Mouse (Mus musculus) embryonic stem cell, embryonic (primary cell): ENCODE measurements around the gene Polr2g.

Experiments
- CTCF ChIA-PET, 4 experiments: fragments of 300-600 bp in 2 of 4; fragments of 350-600 bp in 2 of 4; sonication (Branson Sonifier 250); formaldehyde crosslinking; loops; one replicate each; lab custom pipeline; 2022; ENCODE audit warnings: inconsistent platforms in 2 of 4; lab: Charles Lee
- POLR2A ChIA-PET, 4 experiments: fragments of 300-600 bp in 2 of 4; fragments of 350-600 bp in 2 of 4; sonication (Branson Sonifier 250); formaldehyde crosslinking; loops; one replicate each; lab custom pipeline; 2022; ENCODE audit warnings: antibody characterized with exemption in 4 of 4, inconsistent platforms in 1 of 4; lab: Charles Lee

Polr2g gene

GRCm38 (mm10) chr19:8822696-8823095 is 24.3 kb upstream of the Polr2g start:
- CTCF ChIA-PET, result no interaction called here

GRCm38 (mm10) chr19:8821146-8821545 is 22.8 kb upstream of the Polr2g start:
- ChIA-PET POLR2A (interaction anchor here in 3 of 4 experiments (0.6 to 21.0 kb wide), 37 partner anchors 9 to 1422 kb away, joined by 3 to 271 read pairs (median 16); partner anchors contain the start of genes 1700092M07Rik (in 2 of the 3), AC129217.1 (in 2 of the 3), Eef1g (in 2 of the 3) and Gng3 (in 2 of the 3)), CTCF (interaction anchor here in 1 of 4 experiments (0.7 kb wide), 1 partner anchor 11 kb away, joined by 3 read pairs; no protein-coding TSS in a partner anchor)

More at GRCm38 (mm10) chr19:8822696-8823095, 24.3 kb upstream of the Polr2g start:
- POLR2A ChIA-PET, result interaction anchor here in 3 of 4 experiments (0.6 to 3.7 kb wide), 37 partner anchors 9 to 145 kb away, joined by 3 to 24 read pairs (median 4); partner anchors contain the start of genes Eef1g (in 2 of the 3), Gng3 (in 2 of the 3), Taf6l (in 2 of the 3) and Bscl2 (in 1 of the 3)

GRCm38 (mm10) chr19:8820424-8820956 is 22.1 kb upstream of the Polr2g start:
- CTCF ChIA-PET, result interaction anchor here in 2 of 4 experiments (0.6 to 1.4 kb wide), 3 partner anchors 11 to 102 kb away, joined by 3 to 5 read pairs (median 3); no protein-coding TSS in a partner anchor

GRCm38 (mm10) chr19:8819596-8820423 is 21.4 kb upstream of the Polr2g start, which contains the start of gene Hnrnpul2:
TSS of gene Hnrnpul2 (plus strand) at chr19:8820010.
- POLR2A ChIA-PET, result interaction anchor here (0.6 to 21.0 kb wide), 134 partner anchors 8 to 1447 kb away, joined by 3 to 271 read pairs (median 5); partner anchors contain the start of genes Eef1g (in 4 of the 4), 1810009A15Rik (in 3 of the 4), AC129217.1 (in 3 of the 4) and Gm49416 (in 3 of the 4)
- CTCF ChIA-PET, result interaction anchor here in 2 of 4 experiments (0.6 to 1.6 kb wide), 7 partner anchors 10 to 106 kb away, joined by 3 to 6 read pairs (median 4); partner anchors contain the start of genes Taf6l (in 1 of the 2) and Zbtb3 (in 1 of the 2)

More at GRCm38 (mm10) chr19:8820424-8820956, 22.1 kb upstream of the Polr2g start:
- POLR2A ChIA-PET, result interaction anchor here (0.6 to 21.0 kb wide), 75 partner anchors 10 to 288 kb away, joined by 3 to 271 read pairs (median 10); partner anchors contain the start of genes AC129217.1 (in 3 of the 4), Eef1g (in 3 of the 4), Polr2g (in 3 of the 4) and Slc3a2 (in 3 of the 4)

DNA sequence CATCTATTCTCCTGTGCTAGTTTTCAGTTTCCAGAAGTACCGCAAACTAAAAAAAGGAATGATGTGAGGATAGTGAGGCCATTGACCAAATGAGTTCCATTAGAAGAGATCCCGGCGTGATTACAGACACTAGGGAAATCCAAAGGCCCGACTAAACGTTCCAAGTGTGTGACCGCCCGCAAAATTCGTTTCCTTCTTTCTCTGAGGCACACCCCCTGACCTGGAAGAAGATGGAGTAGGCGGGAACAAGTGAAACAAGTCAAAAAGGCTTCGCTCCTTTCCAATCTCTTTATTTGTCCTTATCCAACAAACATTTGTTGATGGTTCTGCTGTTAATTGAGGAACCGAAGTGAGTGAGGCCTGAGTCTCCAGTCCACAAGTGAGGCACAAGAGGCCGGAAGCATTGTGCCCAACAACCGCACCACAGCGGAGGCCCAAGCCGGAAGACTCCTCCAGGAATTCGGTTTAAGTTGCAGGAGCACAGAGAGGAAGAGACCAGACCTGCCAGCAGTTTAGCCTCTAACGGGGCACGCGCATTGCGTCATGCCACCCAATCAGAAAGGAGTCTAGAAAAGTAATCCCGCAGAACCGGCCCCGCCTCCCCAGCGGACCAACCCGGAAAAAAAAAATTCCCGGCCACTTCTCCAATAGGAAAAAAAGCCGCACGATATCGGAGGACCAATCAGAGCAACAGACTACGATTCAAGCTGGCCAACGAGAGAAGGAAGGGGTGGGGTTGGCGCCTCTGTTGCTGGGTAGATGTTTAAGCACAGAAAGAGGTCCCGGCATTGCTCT is 20.6 kb upstream of the Polr2g start, which contains the start of gene Ttc9c:
TSS of gene Ttc9c (minus strand) at position 533 of the 795 bp plus-strand sequence.
- ChIA-PET POLR2A (interaction anchor here (0.6 to 21.0 kb wide), 137 partner anchors 9 to 1448 kb away, joined by 3 to 271 read pairs (median 5); partner anchors contain the start of genes Eef1g (in 4 of the 4), Taf6l (in 4 of the 4), 1810009A15Rik (in 3 of the 4) and AC129217.1 (in 3 of the 4)), CTCF (interaction anchor here in 2 of 4 experiments (0.9 to 1.6 kb wide), 6 partner anchors 9 to 106 kb away, joined by 3 to 6 read pairs (median 4); partner anchors contain the start of genes Taf6l (in 1 of the 2) and Zbtb3 (in 1 of the 2))

DNA sequence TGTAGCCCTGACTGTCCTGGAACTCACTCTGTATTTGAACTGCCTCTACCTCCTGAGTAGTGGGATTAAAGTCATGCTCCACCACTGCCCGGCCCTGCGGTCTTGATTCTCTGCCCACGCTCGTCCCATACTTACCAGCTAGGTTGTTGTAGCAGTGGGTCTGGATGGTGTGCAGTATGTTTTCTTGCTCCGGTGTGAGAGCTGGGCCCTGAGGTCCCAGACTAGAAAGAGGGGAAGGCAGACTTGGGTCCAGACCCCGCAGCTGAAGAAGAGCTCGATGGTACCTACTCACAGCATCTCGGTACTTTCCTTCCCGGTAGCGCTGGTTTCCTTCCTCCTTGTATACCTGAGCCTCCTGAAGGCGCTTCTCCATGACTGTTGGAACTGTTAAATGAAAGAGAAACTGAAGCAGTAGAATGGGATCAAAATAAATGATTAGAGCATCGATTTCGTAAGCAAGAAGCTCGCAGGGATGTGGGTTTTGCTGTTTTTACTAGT is 20.0 kb upstream of the Polr2g start:
- ChIA-PET POLR2A (interaction anchor here in 3 of 4 experiments (0.6 to 21.0 kb wide), 50 partner anchors 9 to 287 kb away, joined by 3 to 271 read pairs (median 12); partner anchors contain the start of genes 1810009A15Rik (in 3 of the 3), Gm49416 (in 3 of the 3), Slc3a2 (in 3 of the 3) and Taf6l (in 3 of the 3)), CTCF (interaction anchor here in 2 of 4 experiments (0.6 to 1.6 kb wide), 2 partner anchors 13 to 75 kb away, joined by 4 to 5 read pairs; no protein-coding TSS in a partner anchor)

- ChIA-PET CTCF (interaction anchor here in 1 of 4 experiments (1.5 kb wide), 1 partner anchor 15 kb away, joined by 4 read pairs; the partner anchor contains the start of gene Zbtb3), POLR2A (interaction anchor here in 3 of 4 experiments (0.7 to 21.0 kb wide), 25 partner anchors 9 to 158 kb away, joined by 3 to 271 read pairs (median 4); partner anchors contain the start of genes Nxf1 (in 2 of the 3), Taf6l (in 2 of the 3), Zbtb3 (in 2 of the 3) and 1810009A15Rik (in 1 of the 3))
Measured at GRCm38 (mm10) chr19:8817001-8817400, 18.6 kb upstream of the Polr2g start.

DNA sequence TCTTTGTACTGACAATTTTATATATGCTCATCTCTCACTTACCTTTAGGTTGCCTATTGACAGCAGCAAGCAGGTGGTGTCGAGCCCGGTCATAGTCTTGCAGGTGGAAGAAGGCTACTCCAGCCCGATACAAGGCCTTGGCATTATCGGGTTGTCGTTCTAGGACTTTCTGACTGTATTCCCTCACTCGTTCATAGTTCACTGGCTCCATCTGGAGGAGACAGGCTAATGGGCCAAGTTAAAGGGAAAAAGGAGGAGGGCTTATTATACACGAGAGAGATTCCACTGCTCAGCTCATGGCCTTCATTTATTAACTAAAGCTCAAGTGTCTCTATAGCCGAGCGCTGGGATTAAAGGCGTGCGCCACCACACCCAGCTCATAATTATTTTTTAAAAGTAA is 17.4 kb upstream of the Polr2g start:
- ChIA-PET POLR2A (interaction anchor here in 3 of 4 experiments (0.6 to 21.0 kb wide), 22 partner anchors 9 to 151 kb away, joined by 3 to 271 read pairs (median 4); partner anchors contain the start of genes Eef1g (in 2 of the 3), Slc3a2 (in 2 of the 3), Taf6l (in 2 of the 3) and 1810009A15Rik (in 1 of the 3)), CTCF (interaction anchor here in 3 of 4 experiments (0.6 to 1.5 kb wide), 3 partner anchors 13 to 95 kb away, joined by 3 to 4 read pairs (median 4); partner anchors contain the start of gene Zbtb3 (in 1 of the 3))

- CTCF ChIA-PET, result interaction anchor here in 1 of 4 experiments (0.8 kb wide), 1 partner anchor 32 kb away, joined by 3 read pairs; no protein-coding TSS in a partner anchor
- POLR2A ChIA-PET, result interaction anchor here in 3 of 4 experiments (0.7 to 21.0 kb wide), 53 partner anchors 8 to 186 kb away, joined by 3 to 271 read pairs (median 4); partner anchors contain the start of genes Slc3a2 (in 3 of the 3), Ttc9c (in 3 of the 3), 1810009A15Rik (in 2 of the 3) and Eef1g (in 2 of the 3)
Measured at GRCm38 (mm10) chr19:8806810-8807209, 8.4 kb upstream of the Polr2g start.

GRCm38 (mm10) chr19:8803879-8804660 is 5.7 kb upstream of the Polr2g start:
- POLR2A ChIA-PET, result interaction anchor here in 3 of 4 experiments (0.6 to 27.3 kb wide), 29 partner anchors 6 to 1328 kb away, joined by 3 to 801 read pairs (median 7); partner anchors contain the start of genes Taf6l (in 3 of the 3), Gng3 (in 2 of the 3), Hnrnpul2 (in 2 of the 3) and Slc3a2 (in 2 of the 3)
- CTCF ChIA-PET, result interaction anchor here in 1 of 4 experiments (1.0 kb wide), 1 partner anchor 86 kb away, joined by 3 read pairs; no protein-coding TSS in a partner anchor

- ChIA-PET CTCF (interaction anchor here in 1 of 4 experiments (1.0 to 1.6 kb wide), 2 partner anchors 16 to 85 kb away, joined by 4 to 10 read pairs; partner anchors contain the start of genes Hnrnpul2 and Ttc9c), POLR2A (interaction anchor here (0.6 to 27.3 kb wide), 60 partner anchors 5 to 1328 kb away, joined by 3 to 801 read pairs (median 7); partner anchors contain the start of genes Gng3 (in 3 of the 4), Nxf1 (in 3 of the 4), Slc3a2 (in 3 of the 4) and Taf6l (in 3 of the 4))
Measured at GRCm38 (mm10) chr19:8803204-8803780, 4.9 kb upstream of the Polr2g start.

DNA sequence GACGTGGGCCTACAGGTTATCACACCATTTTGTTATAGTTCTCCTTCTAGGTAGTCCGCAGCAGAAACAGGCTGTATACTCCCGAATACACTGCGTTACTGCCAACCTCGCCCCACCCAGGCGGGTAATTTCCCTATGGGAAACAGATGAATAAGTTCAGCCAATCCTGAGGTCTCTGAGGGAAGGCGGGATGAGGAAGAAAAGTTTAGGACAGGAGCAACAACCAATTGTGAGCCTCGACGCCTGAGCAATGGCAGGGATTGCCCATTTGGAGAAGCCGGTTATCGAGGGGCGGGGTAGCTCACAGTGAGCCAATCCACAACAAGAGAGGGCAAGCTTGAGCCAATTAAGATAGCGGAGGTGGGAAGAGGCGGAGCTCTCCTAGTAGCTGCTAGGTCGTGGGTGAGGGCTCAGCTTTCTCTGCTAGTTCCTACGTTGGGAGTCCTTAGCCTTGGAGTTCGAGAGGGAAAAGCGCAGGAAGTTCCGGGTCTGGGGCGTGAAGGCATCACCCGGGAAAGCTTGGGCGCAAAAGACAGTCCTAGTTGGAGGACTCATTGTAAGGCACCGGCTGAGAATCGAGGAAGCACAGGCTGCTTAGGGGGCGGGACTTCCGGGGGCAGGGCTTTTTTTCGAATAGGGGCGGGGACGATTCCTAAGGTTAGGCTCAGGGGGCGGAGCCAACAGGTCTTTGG is 3.9 kb upstream of the Polr2g start, which contains the start of gene Zbtb3:
TSS of gene Zbtb3 (plus strand) at position 426 of the 692 bp plus-strand sequence.
- ChIA-PET CTCF (interaction anchor here in 2 of 4 experiments (0.6 to 1.6 kb wide), 8 partner anchors 12 to 1063 kb away, joined by 3 to 10 read pairs (median 4); partner anchors contain the start of genes Hnrnpul2 (in 1 of the 2), Taf6l (in 1 of the 2) and Ttc9c (in 1 of the 2)), POLR2A (interaction anchor here (0.5 to 27.3 kb wide), 113 partner anchors 4 to 1460 kb away, joined by 3 to 801 read pairs (median 5); partner anchors contain the start of genes 1810009A15Rik (in 4 of the 4), Gm49416 (in 4 of the 4), Slc3a2 (in 4 of the 4) and Nxf1 (in 3 of the 4))

DNA sequence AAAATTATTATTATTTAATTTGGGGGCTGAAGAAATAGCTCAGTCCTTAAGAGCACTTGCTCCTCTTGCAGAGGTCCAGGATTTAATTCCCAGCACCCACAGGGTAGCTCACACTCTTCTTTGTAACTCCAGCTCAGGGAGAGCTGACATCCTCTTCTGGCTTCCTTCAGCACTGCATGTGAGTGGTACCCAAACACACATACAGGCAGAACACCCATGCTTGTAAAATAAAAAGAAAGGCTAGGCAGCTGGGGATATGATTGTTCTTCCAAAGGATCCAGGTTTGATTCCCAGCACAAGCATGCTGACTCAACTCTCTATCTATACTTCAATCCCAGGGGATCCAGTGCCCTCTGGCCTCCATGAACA is 554 bp upstream of the Polr2g start:
- POLR2A ChIA-PET, result interaction anchor here (0.6 to 27.3 kb wide), 55 partner anchors 8 to 1403 kb away, joined by 3 to 801 read pairs (median 6); partner anchors contain the start of genes Taf6l (in 4 of the 4), 1810009A15Rik (in 3 of the 4), Gm49416 (in 3 of the 4) and Hnrnpul2 (in 3 of the 4)
- CTCF ChIA-PET, result interaction anchor here in 2 of 4 experiments (0.6 to 1.3 kb wide), 3 partner anchors 12 to 58 kb away, joined by 3 to 4 read pairs (median 3); partner anchors contain the start of genes Stx5a (in 1 of the 2) and Taf6l (in 1 of the 2)
